Mouse (Mus musculus): ENCODE measurements around the gene Ankra2.

DNA sequence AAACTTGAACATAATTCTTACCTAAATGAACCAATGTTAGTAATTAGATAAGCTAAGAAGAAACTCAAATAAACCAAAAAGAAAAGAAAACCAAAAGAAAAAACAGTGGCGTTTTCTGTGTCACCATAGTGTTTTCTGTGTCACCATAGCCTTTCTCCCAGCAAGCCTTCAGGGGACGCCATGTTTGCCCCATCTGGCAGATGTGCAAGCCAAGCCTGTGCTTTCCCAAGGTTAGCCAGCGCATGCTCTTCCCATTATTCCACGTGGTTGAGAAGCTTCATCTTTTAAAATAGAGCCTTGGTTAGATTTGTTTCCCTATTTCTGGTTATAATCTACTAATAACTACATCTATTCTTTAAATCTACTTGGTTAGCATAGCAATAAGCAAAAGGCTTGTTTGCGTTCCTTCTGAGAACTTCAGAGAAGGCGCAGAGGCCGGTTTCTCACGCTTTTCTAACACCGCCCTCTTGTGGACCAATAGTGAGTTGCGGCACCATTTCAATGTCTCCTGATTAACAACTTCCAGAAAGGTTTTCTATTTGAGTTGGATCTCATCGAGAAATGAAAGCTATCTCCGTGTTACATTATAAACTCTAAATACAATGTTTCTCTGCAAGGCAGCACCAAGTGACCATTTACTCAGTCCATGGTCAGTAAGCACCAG, 22.8 kb upstream of the Ankra2 start:
- TF ChIP-seq CTCF (IDR thresholded peaks at IDR 0.05) (peak; percentile 96), POLR2A (IDR thresholded peaks at IDR 0.05; ENCODE audit: insufficient read depth, low read depth, low read length) (no peak), EP300 (IDR thresholded peaks at IDR 0.05; ENCODE audit: insufficient read depth, low read depth, low read length) (peak; percentile 51; the same call in 1 of the 2 replicates)
